Mouse (Mus musculus) hindbrain, embryonic 11.5 days (tissue): Measurements from ENCODE around the gene Hist1h3e. TPM values are rescaled to one million over a fixed set of nuclear protein-coding genes. Genes with fewer than 3 reads are reported as not detected.

Experiments used
- ATAC-seq: fragments of 200-750 bp; cut with Nextera tagmentation; 2 replicates; pipeline ENCODE4 v1.8.0; 2017; ENCODE audit warnings: mild to moderate bottlenecking, moderate TSS enrichment, moderate library complexity; ENCODE audit not compliant: low FRiP score
- DNase-seq: peaks from one replicate; pipeline ENCODE4 v3.0.0-alpha.2; 2015; ENCODE audit warnings: low spot score
- H3K27ac ChIP-seq: fragments of 300-500 bp; sonication (generic); 2 replicates; pipeline ENCODE4 v1.5.1; 2014; ENCODE audit warnings: mild to moderate bottlenecking, low read depth, low read length
- H3K27me3 ChIP-seq: fragments of 300-500 bp; sonication (generic); 2 replicates; pipeline ENCODE4 v1.6.1; 2014; ENCODE audit warnings: mild to moderate bottlenecking, low read length, moderate library complexity, mixed read lengths; ENCODE audit not compliant: control insufficient read depth, insufficient read depth
- H3K36me3 ChIP-seq: fragments of 300-500 bp; sonication (generic); 2 replicates; pipeline ENCODE4 v1.6.1; 2014; ENCODE audit warnings: mild to moderate bottlenecking, low read length, moderate library complexity, mixed read lengths; ENCODE audit not compliant: control insufficient read depth, insufficient read depth
- H3K4me1 ChIP-seq: fragments of 300-500 bp; sonication (generic); replicated peaks from 2 replicates; pipeline ENCODE4 v1.6.1; 2014; ENCODE audit warnings: low read length, mixed read lengths; ENCODE audit not compliant: control insufficient read depth, insufficient read depth
- H3K4me2 ChIP-seq: fragments of 300-500 bp; sonication (generic); replicated peaks from 2 replicates; pipeline ENCODE4 v1.6.1; 2014; ENCODE audit warnings: mild to moderate bottlenecking, low read depth, low read length
- H3K4me3 ChIP-seq: fragments of 300-500 bp; sonication (generic); 2 replicates; pipeline ENCODE4 v1.5.1; 2014; ENCODE audit warnings: low read depth, low read length
- H3K9ac ChIP-seq: fragments of 300-500 bp; sonication (generic); 2 replicates; pipeline ENCODE4 v1.6.1; 2014; ENCODE audit warnings: low read depth, low read length
- H3K9me3 ChIP-seq: fragments of 300-500 bp; sonication (generic); 2 replicates; pipeline ENCODE4 v1.6.1; 2016; ENCODE audit warnings: low read length; ENCODE audit not compliant: control insufficient read depth
- WGBS: fragments of 180-500 bp; shearing (Covaris S2); extraction: QIAGEN DNeasy Blood & Tissue Kit; methylation state at CpG from one replicate; pipeline ENCODE4 v1.1.7; 2014; 5-methylcytosine and 5-hydroxymethylcytosine counted together
- polyA plus RNA-seq: library from polyadenylated mRNA; unstranded; fragments of >200 nt; fragmentation: Nextera tagmentation; extraction: Ambion mirVana; gene quantifications from 2 replicates; pipeline ENCODE4 v1.2.1, GENCODE M21; 2014

The Hist1h3e gene
- polyA plus RNA-seq, 1 experiment from 2014 or later: 6.9 TPM

- Histone ChIP-seq H3K9me3 (no peaks in the 10 kb centered on the region), H3K9ac (peak within 1 kb of the TSS; percentile 86), H3K4me1 (peaks cover 6% of the 10 kb centered on the region), H3K36me3 (no peaks in the 10 kb centered on the region), H3K4me3 (peak within 1 kb of the TSS; percentile 63), H3K4me2 (peak within 1 kb of the TSS; percentile 67), H3K27ac (peak within 1 kb of the TSS; percentile 92), H3K27me3 (no peaks in the 10 kb centered on the region)
- WGBS: under 1% methylated on average over 56 of the region's 70 CpGs
- ATAC-seq: peak; percentile 76
- peak; percentile 98 for DNase-seq
Measured at GRCm38 (mm10) chr13:23530901-23531875, 31.0 kb downstream of the Hist1h3e start, which contains the start of gene Hist1h4h. Gene Hist1h4h, plus strand, starts transcription at chr13:23531050.

DNA sequence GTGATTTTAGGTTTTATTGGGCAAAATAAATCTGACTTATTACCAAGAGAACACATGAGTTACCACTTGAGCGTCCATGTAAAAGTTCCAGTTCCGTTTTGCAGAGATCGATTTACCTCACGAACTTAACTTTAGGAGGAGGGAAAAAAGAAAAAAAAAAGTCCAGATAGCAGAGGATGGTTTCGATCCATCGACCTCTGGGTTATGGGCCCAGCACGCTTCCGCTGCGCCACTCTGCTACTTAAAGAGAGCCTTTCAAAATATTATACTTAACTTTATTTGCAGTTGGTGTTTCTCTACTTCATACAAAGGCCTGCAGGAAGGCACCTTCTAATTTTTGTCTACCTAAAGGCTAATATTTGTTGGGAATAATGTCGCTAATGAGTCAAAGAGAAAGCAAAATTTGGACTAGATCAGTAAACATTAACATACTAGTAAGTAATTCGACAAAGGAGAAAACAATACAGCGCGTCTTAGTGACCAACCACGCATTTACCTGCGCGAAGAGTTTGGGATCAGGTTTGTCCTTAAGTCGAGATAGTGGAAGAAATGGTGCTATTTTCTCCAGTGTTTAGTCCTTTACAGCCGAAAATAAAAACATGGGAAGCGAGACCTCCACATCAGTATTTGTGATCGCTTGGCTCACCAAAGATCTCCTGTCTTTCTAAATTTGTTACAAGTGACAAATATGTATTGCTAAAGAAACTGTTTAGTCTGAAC lies 31.8 kb downstream of the Hist1h3e start:
- Histone ChIP-seq H3K4me1 (peaks cover 6% of the 10 kb centered on the region), H3K4me3 (peak overlapping the region; percentile 63), H3K27me3 (no peaks in the 10 kb centered on the region), H3K9me3 (no peaks in the 10 kb centered on the region), H3K27ac (peak overlapping the region; percentile 92), H3K9ac (peak overlapping the region; percentile 86), H3K36me3 (no peaks in the 10 kb centered on the region), H3K4me2 (peak overlapping the region; percentile 36)
- DNase-seq (peak; percentile 72), ATAC-seq (no peak)
- under 1% methylated on average over 20 of the region's 20 CpGs for WGBS

DNA sequence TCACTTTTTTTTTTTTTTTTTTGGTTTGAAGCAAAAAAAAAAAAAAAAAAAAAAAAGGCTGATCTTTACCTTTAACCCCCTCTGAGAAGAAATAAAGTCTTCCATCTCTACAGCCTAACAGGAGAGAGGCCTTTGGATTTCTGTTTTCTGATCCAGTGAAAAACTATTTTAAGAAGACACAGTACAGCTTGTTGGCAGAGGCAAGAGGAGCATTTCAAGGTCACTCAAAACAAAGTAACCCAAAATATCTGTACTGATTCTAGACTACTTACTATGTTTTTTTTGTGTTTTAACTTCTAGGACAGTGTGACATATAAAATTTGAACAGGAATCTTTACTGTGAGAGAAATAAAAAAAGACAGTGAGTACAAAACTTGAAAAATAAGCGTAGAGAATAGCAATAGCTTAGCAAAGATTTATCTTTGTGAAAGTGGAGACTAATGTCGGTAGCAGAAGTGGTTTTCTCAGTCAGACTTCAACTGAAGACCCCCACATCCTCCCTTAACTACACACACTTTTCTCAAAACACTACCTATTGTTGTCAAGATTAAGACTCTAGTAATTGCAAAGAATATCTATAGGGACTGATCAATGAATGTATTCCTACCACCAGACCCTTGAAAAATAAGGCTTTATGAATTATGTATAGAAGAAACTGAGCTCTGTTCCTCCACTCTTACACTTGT lies 32.5 kb downstream of the Hist1h3e start:
- ATAC-seq (no peak), DNase-seq (peak; percentile 28)
- peaks cover 6% of the 10 kb centered on the region for H3K4me1 ChIP-seq
- H3K9ac ChIP-seq: peak overlapping the region; percentile 86
- no peaks in the 10 kb centered on the region for H3K9me3 ChIP-seq
- H3K4me2 ChIP-seq: peak overlapping the region; percentile 36
- H3K27me3 ChIP-seq: no peaks in the 10 kb centered on the region
- 34% methylated on average over 2 of the region's 2 CpGs for WGBS
- peak overlapping the region; percentile 63 for H3K4me3 ChIP-seq
- H3K36me3 ChIP-seq: no peaks in the 10 kb centered on the region
- peak overlapping the region; percentile 92; the same call in 1 of the 2 replicates for H3K27ac ChIP-seq

- H3K9ac ChIP-seq: no peak overlapping the region
- no peak for ATAC-seq
Measured at GRCm38 (mm10) chr13:23529005-23529404, 33.2 kb downstream of the Hist1h3e start.

DNA sequence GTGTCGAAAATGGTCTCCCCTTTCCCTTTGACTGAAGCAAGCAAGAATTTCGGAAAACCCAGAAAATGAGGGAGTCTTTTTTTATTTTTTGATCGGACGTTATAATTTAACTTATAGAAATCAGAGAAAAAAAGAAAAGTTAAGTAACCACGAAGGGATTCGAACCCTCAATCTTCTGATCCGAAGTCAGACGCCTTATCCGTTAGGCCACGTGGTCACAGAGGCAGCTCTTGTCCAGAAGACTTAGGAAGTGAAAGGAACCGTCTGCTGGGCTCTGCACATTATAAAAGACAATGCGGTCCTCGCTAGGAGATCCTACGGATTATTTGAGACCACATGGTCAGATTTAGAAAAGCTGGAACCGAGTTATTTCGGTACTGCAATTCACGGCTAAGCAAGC lies 35.9 kb downstream of the Hist1h3e start:
- no peaks in the 10 kb centered on the region for H3K27me3 ChIP-seq
- DNase-seq (peak; percentile 97), ATAC-seq (peak; percentile 48; the same call in 1 of the 2 replicates)
- peak overlapping the region; percentile 37 for H3K4me2 ChIP-seq
- WGBS: under 1% methylated on average over 17 of the region's 17 CpGs
- no peaks in the 10 kb centered on the region for H3K36me3 ChIP-seq
- H3K4me1 ChIP-seq: no peaks in the 10 kb centered on the region; the same call in 1 of the 2 replicates
- peak overlapping the region; percentile 32 for H3K4me3 ChIP-seq
- peak overlapping the region; percentile 58 for H3K9ac ChIP-seq
- no peaks in the 10 kb centered on the region for H3K9me3 ChIP-seq
- no peak overlapping the region for H3K27ac ChIP-seq

More at GRCm38 (mm10) chr13:23529005-23529404, 33.2 kb downstream of the Hist1h3e start:
- peak; percentile 33 for DNase-seq
- Histone ChIP-seq H3K9me3 (no peaks in the 10 kb centered on the region), H3K4me1 (peaks cover 4% of the 10 kb centered on the region), H3K27ac (no peak overlapping the region), H3K27me3 (no peaks in the 10 kb centered on the region), H3K4me2 (0 out of 2 replicates have a peak overlapping the region, but pooled peaks have one; percentile 6), H3K36me3 (no peaks in the 10 kb centered on the region), H3K4me3 (no peak overlapping the region)
- 79% methylated on average over 5 of the region's 5 CpGs for WGBS

DNA sequence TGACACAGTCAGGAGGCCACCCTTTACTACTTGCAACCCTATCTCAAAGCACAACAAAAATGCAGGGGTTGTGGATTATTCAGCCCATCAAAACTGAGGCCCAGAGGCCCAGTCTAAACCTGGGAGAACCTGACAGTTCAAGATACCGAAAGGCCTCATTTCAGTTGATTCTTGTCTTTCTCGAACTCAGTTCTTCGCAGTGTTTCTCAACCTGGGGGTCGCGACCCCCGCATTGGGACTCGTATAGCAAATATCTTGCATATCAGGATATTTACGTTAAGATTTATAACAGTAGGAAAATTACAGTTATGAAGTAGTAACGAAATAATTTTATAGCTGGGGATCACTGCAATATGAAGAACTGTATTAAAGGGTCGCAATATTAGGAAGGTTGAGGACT lies 36.3 kb downstream of the Hist1h3e start:
- peak; percentile 74 for DNase-seq
- Histone ChIP-seq H3K4me1 (no peaks in the 10 kb centered on the region; the same call in 1 of the 2 replicates), H3K27me3 (no peaks in the 10 kb centered on the region), H3K9ac (no peak overlapping the region), H3K27ac (no peak overlapping the region), H3K36me3 (no peaks in the 10 kb centered on the region), H3K4me3 (peak overlapping the region; percentile 32), H3K4me2 (peak overlapping the region; percentile 20), H3K9me3 (no peaks in the 10 kb centered on the region)
- 2% methylated on average over 10 of the region's 10 CpGs for WGBS
- ATAC-seq: no peak

- H3K4me2 ChIP-seq: no peak overlapping the region
- 10% methylated on average over 5 of the region's 5 CpGs for WGBS
- no peak overlapping the region for H3K27ac ChIP-seq
- H3K9me3 ChIP-seq: no peaks in the 10 kb centered on the region
- H3K9ac ChIP-seq: no peak overlapping the region
- H3K36me3 ChIP-seq: no peaks in the 10 kb centered on the region
- H3K27me3 ChIP-seq: no peaks in the 10 kb centered on the region
- ATAC-seq: 0 out of 2 replicates have a peak, but pooled peaks have one; percentile 11
- peak; percentile 86 for DNase-seq
- H3K4me1 ChIP-seq: no peaks in the 10 kb centered on the region; the same call in 1 of the 2 replicates
- no peak overlapping the region for H3K4me3 ChIP-seq
Measured at GRCm38 (mm10) chr13:23524654-23525053, 37.5 kb downstream of the Hist1h3e start.

GRCm38 (mm10) chr13:23523976-23524375 lies 38.2 kb downstream of the Hist1h3e start:
- no peak for ATAC-seq
- no peak for DNase-seq
- WGBS: 52% methylated on average over 5 of the region's 5 CpGs

More at GRCm38 (mm10) chr13:23523976-23524375, 38.2 kb downstream of the Hist1h3e start:
- H3K9me3 ChIP-seq: no peaks in the 10 kb centered on the region
- H3K27me3 ChIP-seq: no peaks in the 10 kb centered on the region
- H3K4me2 ChIP-seq: no peak overlapping the region
- H3K36me3 ChIP-seq: no peaks in the 10 kb centered on the region
- H3K27ac ChIP-seq: no peak overlapping the region
- no peak overlapping the region for H3K4me3 ChIP-seq
- H3K4me1 ChIP-seq: no peaks in the 10 kb centered on the region; the same call in 1 of the 2 replicates
- H3K9ac ChIP-seq: no peak overlapping the region
